Mouse (Mus musculus) embryonic stem cell, embryonic (primary cell): Measurements from ENCODE around the gene Surf2.

Experiments used
- CTCF ChIA-PET, 4 experiments: fragments of 300-600 bp in 2 of 4; fragments of 350-600 bp in 2 of 4; sonication (Branson Sonifier 250); formaldehyde crosslinking; loops; one replicate each; lab custom pipeline; 2022; ENCODE audit warnings: inconsistent platforms in 2 of 4; lab: Charles Lee
- POLR2A ChIA-PET, 4 experiments: fragments of 300-600 bp in 2 of 4; fragments of 350-600 bp in 2 of 4; sonication (Branson Sonifier 250); formaldehyde crosslinking; loops; one replicate each; lab custom pipeline; 2022; ENCODE audit warnings: antibody characterized with exemption in 4 of 4, inconsistent platforms in 1 of 4; lab: Charles Lee

Surf2 gene

DNA sequence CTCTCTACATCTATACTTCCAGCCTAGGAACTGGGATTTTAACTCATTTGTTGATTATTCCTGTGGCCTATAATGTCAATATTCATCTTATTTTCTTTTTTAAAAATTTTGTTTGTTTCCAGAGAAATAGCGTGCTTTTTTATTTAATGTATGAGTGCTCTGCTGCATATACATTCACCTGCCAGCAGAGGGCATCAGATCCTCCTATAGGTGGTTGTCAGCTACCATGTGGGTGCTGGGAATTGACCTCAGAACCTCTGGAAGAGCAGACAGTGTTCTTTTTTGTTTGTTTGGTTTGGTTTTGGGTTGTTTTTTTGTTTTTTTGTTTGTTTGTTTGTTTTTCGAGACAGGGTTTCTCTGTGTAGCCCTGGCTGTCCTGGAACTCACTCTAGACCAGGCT lies 51.1 kb downstream of the Surf2 start:
- ChIA-PET CTCF (interaction anchor here in 1 of 4 experiments (1.0 kb wide), 1 partner anchor 72 kb away, joined by 6 read pairs; no protein-coding TSS in a partner anchor), POLR2A (interaction anchor here in 1 of 4 experiments (1.3 kb wide), 1 partner anchor 44 kb away, joined by 4 read pairs; no protein-coding TSS in a partner anchor)
